Mouse (Mus musculus) E14TG2a.4 (cell line): Measurements from ENCODE around the gene Vmn1r193.

Source experiments
- CTCF ChIP-seq: conservative IDR thresholded peaks from 2 replicates; pipeline ENCODE4 v1.5.1; 2014; ENCODE audit warnings: low read length
- NANOG ChIP-seq: IDR thresholded peaks from 2 replicates; pipeline ENCODE4 v1.6.1; 2014; ENCODE audit warnings: borderline replicate concordance, low read length, mixed read lengths
- POU5F1 ChIP-seq: IDR thresholded peaks from 2 replicates; pipeline ENCODE4 v1.6.1; 2014; ENCODE audit warnings: low read length, borderline replicate concordance

DNA sequence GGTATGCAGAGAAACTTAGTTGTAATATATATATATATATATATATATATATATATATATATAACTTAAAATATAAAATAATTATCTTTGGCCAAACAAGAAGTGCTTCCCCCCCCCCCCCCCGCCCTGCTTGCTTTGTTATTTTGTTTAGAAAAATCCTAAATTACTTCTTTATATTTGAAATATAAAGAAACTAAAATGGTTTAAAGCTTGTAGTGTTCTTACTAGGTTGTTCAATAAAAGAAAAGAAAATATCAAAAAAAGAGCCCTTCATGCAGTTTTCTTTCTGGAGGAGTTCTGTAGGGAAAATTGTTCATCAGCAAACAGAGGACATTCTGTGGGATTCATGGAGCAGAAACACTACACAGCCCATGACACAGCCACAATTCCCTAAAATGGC, 39.1 kb downstream of the Vmn1r193 start, which contains the start of gene Vmn1r191:
- no peak for TF ChIP-seq CTCF
- TF ChIP-seq POU5F1: no peak
- TF ChIP-seq NANOG: no peak
